Mouse (Mus musculus) kidney, adult 2 months (tissue): ENCODE data around the gene Psip1.

ENCODE experiments used
- CTCF ChIP-seq: fragments of 200-500 bp; conservative IDR thresholded peaks from 2 replicates; pipeline ENCODE4 v1.5.1; 2011; ENCODE audit warnings: low read depth, mild to moderate bottlenecking, control low read depth, low read length, moderate library complexity, mixed read lengths; ENCODE audit not compliant: insufficient read depth, insufficient read length
- POLR2A ChIP-seq: fragments of 200-500 bp; IDR thresholded peaks from one replicate; pipeline ENCODE4 v1.6.1; 2011; ENCODE audit warnings: low read depth, low read length, control low read depth

GRCm38 (mm10) chr4:83514183-83514582 lies 27.9 kb upstream of the Psip1 start:
- no peak for TF ChIP-seq CTCF
- TF ChIP-seq POLR2A: no peak
